Mouse (Mus musculus): Measurements from ENCODE around the gene Atcay.
A peak's percentile ranks its signal among the peaks of the same experiment; 100 is the strongest.
"Not testable (repeated sequence)": the region's sequence is repeated elsewhere in the genome, so short reads cannot be mapped to it uniquely, and the experiment has no call there.

Atcay gene

DNA sequence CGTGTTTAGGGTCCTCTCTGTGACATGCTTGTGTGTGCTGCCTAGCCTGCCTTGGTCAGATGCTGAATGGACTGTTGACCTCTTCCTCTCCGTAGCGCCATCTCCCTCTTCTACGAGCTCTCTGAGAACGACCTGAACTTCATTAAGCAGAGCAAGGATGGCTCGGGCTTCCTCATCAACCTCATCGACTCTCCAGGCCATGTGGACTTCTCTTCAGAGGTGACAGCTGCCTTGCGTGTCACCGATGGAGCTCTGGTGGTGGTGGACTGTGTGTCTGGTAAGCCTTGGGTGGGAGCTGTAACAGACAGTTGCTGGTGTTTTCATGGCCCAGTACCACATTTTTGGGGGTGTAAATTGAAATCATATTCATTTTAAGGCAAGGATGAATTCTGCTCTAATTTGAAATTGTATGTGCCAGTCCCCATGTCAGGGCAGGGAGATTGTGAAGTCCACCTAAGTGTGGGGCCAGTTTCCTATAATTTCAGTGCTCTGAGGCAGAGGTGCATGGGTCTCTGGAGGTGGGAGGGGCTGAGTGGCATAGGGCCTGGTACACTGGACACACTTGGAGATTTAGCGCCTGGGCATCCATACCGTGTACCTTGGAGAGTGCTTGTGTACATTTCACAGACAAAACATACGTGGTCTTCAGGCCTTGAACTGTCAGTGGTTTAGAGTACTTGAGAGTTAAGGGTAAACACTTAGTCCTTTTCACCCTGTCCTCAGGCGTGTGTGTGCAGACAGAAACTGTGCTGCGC, 52.5 kb downstream of the Atcay start:
- DNase-seq, result no peak

DNA sequence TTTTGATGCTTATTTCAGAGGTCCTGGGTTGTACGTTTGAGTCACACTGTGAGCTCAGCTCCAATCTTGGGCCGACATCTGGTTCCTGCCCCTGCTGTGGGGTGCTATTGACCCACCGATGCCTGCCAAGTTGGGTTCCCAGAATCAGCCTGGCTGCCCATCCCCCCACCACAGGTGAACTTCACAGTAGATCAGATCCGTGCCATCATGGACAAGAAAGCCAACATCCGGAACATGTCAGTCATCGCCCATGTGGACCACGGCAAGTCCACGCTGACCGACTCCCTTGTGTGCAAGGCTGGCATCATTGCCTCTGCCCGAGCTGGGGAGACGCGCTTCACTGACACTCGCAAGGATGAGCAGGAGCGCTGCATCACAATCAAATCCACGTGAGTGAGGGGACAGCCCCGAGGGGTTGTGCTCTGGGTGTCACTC, 53.1 kb downstream of the Atcay start:
- DNase-seq, result no peak

DNA sequence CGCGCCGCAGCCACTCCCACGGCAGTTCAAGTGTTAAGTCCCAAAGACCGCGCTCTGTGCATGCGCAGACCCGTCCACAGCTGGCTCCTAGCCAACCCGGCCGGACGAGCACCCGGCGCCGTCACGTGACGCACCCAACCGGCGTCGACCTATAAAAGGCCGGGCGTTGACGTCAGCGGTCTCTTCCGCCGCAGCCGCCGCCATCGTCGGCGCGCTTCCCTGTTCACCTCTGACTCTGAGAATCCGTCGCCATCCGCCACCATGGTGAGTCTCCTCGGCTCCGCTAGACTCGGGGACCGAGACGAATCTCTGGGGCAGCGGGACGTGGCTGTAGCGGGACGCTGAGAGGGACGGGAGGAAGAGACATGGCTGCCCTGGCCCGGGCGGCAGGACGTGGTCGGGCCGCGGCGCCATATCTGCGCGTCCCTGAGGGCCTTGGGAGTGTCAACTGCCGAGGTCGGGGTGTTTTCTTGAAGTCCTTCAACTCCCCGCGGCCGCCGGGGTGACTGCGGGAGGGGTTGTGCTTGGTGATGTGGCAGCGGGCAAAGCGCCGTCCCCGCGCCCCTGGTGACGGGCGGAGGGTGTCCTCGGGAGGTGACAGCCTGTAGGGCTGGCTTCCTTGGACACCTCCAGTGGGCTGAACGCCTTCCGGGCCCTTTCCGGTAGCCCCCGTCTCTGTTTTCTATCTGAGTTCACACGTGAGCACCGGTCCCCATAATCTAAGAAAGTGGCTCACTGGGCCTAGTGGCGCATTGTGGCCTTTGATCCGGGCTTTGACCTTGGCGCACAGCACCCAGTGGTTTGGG, 54.0 kb downstream of the Atcay start, which contains the start of gene Eef2:
TSS of gene Eef2 (plus strand) at position 166 of the 806 bp plus-strand sequence.
- DNase-seq, result peak; percentile 99

DNA sequence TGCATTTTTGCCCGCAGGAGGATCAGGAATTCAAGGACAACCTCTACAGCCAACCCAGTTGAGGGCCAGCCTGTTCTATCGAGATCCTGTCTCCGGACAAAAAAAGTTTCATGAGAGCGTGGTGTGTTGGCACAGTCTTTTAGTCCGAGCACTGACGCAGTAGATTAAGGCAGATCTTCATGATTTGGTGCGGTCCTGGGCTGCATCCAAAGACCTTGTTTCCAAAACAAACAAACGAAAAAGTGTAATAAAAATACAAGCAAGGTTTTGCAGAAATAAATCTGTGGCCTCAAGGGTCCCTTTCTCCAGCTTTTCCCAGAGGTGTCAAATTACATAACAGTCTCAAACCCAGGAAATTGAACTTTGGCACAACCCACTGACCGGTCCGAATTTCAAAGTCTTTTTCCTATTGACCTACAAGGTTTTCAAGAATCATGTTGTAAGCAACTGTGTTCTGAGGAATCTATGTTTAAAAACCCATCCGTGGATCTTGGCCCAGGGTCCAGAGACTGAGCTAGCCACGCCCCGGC, 54.6 kb downstream of the Atcay start:
- peak; percentile 69 for DNase-seq

DNA sequence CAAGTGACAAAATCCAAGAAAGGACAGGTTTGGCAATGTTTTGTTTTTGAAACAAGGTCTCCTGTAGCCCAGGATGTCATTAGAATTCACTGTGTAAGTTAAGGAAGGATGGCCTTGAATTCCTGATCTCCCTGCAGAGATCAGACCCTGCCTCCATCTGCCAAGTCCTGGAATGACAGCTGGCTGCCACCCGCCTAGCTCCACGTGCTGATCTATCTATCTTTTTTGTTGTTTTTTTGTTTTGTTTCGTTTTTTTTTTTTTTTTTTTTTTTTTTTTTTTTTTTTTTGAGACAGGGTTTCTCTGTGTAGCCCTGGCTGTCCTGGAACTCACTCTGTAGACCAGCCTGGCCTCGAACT, 55.3 kb downstream of the Atcay start:
- DNase-seq, result not testable (repeated sequence)

DNA sequence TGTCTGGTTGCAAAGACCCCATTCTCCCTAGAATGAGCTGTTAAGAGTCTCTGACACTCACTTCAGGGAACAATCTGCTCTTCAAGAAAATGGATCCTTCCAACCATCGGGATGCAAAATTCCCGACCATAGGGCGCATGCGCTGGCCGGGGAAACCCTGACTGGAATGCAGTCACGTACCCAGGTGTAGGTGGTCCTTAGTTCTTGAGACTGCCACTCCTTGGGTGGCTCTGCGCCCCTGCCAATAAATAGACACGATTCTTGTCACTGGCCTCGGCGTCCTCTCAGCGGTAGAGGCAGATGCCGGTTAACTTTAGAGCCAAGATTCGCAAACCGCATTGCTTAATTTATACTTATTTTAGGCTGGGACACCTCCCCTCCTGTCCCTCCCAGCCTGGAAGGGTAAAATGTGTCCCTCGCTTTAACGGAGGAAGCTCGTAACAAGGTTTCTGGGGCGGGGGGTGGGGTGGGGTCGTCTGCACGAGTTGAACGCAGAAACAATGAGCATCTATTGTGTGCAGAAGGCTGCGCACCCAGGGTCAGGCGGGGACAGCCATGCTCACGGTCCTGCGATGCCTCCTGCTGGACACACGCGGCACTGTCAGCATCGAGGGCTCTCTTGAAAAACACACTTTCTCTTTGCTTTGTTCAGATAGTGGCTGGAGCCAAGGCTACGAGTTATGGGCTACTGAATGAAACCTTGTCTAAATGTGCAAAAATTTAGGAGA, 55.9 kb downstream of the Atcay start:
- peak; percentile 95 for DNase-seq

DNA sequence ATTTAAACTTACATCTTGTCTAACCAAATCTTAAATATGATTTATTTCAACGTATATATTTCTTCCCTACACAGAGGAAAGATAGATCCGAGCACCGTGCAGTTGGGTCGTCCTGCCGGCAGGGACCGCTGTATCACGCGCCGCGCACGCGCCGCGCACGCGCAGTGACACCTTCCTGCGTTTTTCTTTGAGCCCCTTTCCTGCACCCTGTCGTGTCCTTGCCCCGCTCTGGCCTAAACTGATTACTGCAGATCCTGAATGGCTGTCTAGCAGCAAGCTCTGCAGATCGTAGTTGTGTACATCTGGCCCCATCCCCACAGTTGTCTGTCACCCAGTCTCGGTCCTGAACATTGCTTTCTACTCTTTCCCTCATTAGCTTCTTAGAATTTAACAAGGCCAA, 57.5 kb downstream of the Atcay start:
- DNase-seq, result peak; percentile 88

DNA sequence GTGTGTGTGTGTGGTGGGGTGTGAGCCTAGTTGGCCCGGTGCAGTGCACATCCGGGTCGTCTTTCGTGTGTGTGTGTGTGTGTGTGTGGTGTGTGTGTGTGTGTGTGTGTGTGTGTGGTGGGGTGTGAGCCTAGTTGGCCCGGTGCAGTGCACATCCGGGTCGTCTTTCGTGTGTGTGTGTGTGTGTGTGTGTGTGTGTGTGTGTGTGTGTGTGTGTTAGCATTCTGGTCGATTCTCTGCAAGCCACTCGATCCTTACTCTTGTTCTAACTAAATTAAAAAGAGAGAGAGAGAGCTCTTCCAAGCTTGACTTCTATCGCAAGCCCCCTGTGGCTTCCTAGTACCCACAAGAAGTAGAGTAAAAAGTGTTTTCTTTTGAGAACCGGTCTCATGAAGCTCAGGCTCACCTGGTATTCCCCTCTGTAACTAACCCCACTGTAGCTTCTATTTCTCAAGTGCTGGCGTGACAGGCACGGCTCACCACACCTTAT, 61.2 kb downstream of the Atcay start:
- DNase-seq, result peak; percentile 66

DNA sequence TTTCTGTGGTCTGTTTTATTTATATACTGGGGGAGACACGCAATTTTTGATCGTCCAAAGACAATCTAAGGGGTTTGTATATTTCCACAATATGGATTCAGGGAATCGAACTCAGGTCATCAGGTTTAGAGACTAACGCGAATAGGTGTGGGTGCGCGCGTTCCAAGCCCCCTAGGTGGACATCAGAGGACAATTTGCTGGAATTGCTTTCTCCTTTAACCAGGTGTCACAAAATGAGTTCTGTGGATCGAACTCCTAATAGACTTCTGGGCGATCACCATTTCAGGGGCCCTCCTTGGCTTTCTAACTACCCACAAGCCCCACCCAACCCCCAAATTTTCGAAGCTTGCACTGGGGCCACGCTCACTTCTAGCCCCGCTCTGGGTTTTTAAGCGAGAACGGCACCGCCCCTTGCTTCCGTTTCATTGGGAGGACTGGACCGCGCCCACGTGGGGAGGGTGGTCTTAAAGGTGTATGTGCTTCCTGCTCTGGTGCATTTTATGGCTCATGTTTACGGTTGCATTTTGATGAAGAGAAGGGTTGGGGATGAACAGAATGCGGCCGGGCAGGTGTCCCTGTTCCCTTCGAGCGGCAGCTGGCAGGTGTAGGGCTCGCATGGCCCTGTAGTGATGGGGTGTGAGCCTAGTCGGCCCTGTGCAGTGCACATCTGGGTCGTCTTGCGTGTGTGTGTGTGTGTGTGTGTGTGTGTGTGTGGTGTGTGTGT, 62.0 kb downstream of the Atcay start:
- DNase-seq, result peak; percentile 95

DNA sequence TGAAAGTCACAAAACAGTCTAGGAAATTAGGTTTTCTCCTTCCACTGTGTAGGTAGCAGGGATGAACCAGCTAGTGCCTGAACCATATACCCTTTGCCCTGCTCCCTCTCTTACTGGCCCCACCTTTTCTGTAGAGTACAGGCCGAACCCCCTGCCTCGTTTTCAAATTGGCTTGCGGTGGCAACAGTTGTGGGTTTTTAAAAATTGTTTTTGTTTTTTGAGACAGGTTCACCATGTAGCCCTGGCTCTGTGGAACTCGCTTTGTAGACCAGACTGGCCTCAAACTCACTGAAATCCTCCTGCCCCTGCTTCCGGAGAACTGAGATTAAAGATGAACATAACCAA, 62.6 kb downstream of the Atcay start:
- DNase-seq, result no peak

DNA sequence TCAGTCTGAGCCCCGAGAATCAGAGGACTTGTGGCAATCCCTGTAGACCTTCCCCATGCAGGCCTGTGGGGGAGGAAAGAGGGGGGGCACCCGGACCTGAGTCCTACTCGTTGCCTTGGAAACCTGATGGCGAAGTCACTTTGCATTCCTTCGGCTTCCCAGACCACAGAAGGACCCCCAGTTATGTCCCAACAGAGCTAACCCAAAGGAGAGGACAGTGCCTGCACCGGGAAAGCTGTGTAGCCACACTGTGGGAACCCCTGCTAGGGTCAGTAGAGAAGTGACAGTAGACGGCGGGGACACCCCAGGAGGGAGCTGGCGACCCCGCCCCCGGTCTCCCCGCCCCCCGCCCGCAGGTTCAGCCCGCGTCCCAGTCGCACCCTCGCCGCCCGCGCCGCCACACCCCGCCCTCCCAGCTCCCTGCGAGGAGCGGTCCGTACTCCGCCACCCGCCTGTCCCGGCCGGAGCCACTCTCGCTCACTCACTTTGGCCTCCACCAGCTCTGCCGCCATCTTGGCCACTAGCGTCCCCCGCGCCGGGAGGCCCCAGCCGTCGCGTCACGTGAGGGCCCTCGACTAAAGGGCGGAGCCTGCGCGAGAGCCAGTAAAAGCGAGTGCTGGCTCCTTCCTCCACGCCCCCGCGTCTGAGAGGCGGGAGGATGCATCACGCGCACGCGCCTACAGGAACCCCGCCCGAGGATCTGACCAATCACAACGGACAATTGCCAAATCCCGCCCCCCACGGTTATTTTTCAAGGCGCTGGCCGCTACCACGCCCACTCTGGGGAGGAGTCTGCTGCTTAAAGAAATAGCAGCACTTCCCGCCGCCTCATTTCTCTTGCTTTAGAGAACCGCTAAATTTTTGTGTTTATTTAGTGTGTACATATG, 63.2 kb downstream of the Atcay start, which contains the start of gene Pias4:
TSS of gene Pias4 (minus strand) at position 724 of the 887 bp plus-strand sequence.
- DNase-seq, result peak; percentile 100

DNA sequence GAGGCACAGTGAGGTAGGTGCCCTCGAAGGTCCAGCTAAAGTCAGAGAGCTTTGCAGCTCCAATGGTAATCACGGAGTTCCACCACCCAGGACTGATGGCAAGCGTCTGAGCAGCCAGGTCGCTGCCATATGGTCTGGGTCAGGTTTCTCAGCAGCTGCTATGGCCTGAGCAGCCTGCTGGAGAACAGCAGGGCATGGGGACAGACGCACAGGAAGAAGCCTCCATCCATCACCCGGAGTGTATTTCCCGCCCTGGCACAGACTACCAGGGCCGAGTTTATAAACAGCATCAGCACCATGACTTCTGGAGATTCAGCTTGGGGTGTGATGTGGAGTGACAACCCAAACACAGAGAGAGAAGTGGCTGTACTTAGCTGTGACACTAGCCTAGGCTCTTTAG, 65.5 kb downstream of the Atcay start:
- no peak for DNase-seq

DNA sequence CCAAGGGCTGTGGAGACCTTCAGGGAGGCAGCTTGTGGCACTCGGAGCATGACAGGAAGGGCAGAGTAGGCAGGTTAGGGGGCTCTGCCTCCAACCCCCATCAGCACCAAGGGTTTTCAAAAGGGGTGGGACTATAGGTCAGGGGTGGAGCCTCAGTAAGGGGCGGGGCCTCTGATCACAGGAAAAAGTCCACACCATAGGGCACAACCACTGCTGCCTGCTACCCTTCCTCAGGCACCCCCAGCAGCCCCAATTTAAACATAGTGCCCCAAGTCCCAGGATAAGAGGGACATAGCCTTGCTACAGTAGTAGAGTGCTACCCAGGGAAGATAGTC, 68.3 kb downstream of the Atcay start:
- DNase-seq, result no peak

DNA sequence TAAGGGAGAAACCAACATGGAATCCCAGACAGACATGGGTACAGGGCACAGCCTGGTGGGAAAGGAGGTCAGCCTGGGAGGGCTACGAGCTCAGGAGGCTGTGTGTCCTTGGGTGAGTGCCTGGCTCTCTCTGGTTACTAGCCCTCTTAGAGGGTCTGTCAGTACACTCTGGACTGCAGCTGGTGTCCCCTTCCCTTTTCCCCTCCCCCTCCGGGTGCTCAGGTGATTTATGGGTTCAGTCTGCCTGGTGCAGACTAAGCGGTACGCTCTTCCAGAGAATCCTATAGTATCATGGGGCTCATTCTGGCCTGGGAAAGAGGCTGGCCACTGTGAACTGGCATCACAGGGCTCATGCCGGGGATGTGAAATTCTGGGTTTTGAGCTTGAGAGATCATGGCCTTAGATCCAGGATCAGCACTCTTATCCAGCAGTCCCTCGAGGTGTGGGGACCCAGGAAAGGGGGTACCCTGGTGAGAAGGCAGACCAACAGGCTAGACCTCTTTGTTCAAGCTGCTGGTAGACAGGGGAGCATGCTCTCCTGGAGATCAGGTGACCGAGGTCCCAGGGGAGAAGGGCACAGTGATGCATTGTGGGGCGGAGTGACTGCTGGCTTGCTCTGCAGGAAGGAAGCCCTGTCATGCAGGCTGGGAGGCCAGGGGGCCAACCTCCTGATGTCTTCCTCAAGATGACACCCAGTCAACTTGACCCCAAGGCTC, 68.9 kb downstream of the Atcay start:
- no peak for DNase-seq

DNA sequence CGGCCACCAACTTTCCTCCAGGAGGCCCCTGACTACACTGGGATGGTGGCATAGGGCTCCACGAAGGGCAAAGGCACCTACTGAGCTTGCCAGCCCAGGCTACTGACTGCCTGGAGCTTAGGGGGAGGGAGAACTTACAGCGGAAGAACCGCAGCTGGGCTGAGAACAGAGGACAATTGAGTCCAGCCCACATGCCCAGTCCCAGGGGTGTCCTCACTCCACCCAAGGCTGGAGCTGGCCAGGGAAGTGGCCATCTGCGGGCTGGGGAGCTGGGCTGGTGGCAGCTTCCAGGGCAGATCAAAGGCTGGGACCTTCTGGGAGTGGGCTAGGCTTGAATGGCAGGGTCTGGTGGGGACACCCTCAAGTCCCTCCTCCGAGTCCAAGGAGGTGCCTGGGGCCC, 75.9 kb downstream of the Atcay start:
- no peak for DNase-seq
